Mouse (Mus musculus) liver, adult 2 months (tissue): ENCODE measurements around the gene Aars.

ENCODE experiments used
- CTCF ChIP-seq: fragments of 200-500 bp; IDR thresholded peaks from 2 replicates; pipeline ENCODE4 v1.5.1; 2011; ENCODE audit warnings: low read depth, low read length, control low read depth
- POLR2A ChIP-seq: fragments of 200-500 bp; IDR thresholded peaks from 2 replicates; pipeline ENCODE4 v1.6.1; 2011; ENCODE audit warnings: low read length, control low read depth; ENCODE audit not compliant: insufficient read depth; ENCODE audit errors: extremely low read depth

GRCm38 (mm10) chr8:111058946-111059572 is 26.1 kb downstream of the Aars start:
- no peak for TF ChIP-seq CTCF
- no peak for TF ChIP-seq POLR2A
